Mouse (Mus musculus) spleen, postnatal 10 days (tissue): ENCODE measurements at regions not wholly inside any gene's neighbourhood (a gene's known extent, or its start where the extent isn't known, plus 50 kb on each side); places are given as distances from the start of the nearest gene placed in this dataset.

Source experiments
- DNase-seq, 2 experiments: peaks; one replicate each; pipeline ENCODE4 v3.0.0; 2021 to 2022; ENCODE audit warnings: low spot score in 2 of 2

DNA sequence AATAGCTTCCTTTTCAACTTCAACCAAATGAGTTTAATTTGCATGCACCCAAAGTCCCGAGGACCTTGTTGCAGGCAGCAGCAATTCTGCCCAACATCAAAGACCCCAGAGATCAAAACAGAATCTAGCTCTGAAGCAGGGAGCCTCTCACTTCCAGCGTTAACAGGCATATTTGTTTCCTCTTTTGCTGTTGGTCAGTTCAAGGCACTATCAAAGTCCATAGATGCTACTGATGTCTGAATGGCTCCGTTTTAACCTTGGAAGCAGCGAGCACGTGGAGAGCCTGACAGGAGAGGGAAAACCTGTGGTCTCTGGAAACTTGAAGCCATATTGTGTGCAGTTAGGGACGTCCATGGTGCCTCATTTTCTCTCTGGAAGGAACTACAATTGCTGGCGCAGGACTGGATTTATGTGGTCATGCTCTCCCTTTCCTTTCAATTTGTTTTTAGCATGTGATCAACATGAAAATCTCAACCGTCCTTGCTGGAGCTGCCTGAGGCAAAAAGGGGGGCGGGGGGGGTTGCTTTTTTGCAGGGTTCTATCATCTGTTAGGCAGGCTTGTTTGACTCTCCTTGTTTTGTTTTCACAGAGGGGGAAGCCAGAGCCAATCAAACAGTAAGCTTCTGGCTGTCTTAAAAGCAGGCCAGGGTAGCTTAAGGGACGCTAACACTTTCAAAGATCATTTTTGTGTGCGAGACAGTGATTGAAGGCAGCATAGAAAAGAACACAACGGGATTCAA is 338.4 kb downstream of the Btg1 start:
- DNase-seq, result no peak

DNA sequence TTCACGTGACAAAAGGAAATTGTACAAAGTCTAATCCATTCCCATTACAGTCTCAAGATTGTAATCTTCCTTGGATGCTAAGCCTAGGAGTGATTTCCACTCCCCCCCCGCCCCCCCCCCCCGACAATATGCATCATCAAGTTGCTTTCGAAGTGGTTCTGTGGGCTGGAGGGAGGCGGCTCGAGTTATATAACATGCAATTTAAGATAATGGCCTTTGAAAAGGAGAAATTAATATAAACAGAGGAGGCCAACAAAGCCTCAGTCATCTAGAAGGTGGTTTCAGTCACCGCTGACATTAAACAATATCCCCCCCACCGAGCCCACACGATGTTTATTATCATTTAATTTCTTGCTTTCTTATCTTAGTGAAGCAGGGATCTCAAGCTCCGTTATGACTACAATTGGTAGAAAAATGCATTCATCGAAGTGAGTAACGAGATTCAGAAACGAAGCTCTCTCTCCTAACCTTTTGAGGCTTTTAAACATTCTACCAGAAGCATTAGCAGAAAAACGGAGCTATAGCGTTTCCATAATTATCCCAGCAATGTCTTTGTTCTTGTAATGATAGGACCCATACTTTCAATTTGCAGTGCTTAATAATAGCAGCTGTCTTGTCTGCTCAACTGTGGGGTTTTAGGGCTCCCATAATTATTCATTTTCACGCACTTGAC is 339.1 kb downstream of the Btg1 start:
- no peak for DNase-seq

DNA sequence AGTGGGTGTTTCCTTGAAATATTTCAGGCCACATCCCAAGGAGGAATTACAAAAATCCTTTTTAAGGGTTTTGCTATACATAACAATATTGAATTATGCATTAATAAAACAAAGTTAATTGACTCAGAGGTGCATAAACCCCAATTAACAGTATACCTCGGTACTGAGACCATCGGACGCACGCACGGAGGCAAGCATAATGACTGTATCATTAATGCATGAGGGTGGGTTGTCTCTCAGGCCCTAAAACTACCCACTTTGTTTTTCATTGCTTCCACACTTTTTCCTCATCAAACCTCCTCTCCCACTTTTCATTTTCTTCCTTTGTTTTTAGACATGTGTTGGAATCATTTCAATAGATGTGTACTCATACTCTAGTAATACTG is 339.6 kb downstream of the Btg1 start:
- no peak for DNase-seq

DNA sequence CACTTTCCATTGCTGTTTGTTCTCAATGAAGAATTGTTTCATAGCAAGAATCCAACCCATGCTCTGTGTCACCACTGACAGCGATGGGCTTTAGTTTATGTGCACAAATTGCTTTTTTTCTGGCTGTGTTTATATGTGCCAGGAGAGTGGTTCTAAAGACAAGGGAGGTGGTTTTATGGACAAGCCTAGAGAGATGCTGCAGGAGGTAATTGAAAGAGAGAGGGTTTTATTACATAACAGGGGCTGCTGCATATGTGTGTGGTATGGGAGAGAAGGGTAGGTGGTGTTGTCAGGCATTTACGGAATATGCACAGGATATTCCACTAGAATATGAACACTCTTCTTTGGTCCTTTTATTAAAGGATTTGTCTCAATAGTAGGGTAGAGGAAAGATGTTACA is 340.2 kb downstream of the Btg1 start:
- no peak for DNase-seq

DNA sequence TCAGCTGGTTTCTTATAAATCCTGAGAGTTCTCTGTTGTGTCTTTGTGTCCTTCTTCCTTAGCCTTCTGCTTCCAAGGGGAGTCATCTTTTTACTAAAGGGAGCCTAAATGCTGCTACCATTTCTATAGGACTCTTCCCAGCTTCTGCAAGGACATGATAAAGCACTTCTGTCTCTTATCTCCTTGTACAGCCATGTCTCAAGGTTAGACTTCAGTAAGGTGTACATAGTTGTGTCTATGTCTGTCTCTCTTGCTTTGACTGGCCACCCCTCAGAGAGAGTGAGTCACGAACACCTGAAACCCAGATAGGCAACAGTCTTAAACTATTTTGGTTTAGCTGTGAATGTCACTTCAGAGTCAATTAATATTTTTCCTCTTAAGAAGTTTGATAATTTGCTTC is 353.0 kb downstream of the Btg1 start:
- DNase-seq, result no peak

DNA sequence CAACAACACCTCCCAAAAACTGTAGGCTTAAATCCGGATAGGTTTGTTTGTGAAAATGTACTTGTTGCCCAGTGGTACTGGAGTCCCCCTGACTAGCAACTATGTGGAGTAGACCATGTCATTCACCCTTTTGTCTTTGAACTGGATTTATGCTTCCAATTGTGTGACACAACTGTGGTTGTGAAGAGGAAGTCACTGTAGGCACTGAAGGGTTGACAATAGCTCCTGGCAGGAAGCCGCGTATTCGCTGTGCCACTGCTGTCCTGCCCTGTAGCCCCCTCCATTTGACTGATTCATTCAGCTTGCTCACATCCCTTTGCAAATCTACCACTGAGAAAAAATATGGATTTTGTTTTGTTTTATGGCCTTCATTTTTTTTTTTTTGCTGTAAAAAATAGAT is 353.9 kb downstream of the Btg1 start:
- DNase-seq, result no peak

DNA sequence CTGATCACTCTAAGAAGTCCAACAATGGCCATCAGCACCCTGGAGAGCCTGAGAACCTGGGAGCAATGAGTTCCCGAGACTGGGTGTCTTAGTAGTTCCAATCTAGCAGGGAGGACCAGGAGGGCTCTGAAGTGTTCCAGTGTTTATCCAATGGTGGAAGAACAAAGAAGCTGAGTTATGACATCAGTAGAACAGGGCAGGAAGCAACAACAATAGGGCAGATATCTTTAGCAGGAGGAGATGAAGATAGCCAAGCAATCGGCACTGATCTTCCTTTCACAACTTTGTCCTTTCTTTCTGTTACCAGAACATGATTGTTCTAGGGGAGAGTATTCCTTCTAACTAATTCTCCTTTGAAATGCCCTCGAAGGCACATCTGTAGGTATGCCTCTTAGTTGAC is 355.0 kb downstream of the Btg1 start:
- DNase-seq, result no peak

DNA sequence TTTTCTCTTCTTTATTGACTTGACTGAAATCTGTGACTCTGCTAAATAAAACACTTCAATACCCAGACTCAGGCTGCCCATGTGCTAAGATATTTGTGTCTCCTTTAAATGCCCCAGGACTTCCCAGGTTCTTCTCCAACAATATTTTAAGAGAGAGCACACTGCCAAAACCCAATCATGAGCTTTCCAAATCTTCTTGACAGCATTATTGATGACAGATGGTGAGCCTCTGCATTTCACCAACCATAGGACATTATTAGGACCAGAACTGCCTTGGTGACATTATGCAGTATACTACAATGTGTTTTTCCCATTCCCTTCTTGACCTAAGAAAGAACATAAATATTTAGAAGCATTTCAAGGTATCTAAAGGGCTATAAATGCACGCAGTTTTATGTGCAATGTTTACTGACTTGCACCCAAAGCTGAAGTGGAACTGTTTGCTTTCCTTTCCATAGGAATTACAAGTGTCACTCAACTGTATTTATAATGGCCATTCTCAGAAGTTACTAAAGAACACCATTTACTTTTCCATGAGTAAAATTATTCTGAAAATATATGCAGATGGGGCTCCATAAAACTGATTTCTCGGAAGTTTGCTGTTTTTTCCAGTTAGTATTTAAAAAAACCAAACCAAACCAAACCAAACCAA is 357.6 kb downstream of the Btg1 start:
- no peak for DNase-seq

DNA sequence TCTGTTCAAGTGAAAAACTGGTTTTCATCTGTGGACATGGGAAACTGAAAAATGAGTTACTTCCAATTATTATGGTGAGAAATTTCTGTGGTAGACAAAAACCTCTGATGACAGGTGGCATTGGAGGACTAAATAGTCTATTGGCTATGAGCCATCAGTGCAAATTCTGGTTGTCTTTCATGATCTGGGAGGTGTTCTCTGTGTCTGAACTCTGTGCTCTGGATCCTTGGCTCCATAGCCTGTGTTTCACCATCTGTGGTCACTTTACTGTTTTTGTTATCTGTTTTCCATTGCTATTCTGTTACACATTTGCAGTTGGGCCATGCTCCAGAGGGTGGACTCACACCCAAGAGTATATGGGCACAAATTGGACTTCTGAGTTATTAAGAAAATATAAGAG is 359.9 kb downstream of the Btg1 start:
- DNase-seq, result no peak

DNA sequence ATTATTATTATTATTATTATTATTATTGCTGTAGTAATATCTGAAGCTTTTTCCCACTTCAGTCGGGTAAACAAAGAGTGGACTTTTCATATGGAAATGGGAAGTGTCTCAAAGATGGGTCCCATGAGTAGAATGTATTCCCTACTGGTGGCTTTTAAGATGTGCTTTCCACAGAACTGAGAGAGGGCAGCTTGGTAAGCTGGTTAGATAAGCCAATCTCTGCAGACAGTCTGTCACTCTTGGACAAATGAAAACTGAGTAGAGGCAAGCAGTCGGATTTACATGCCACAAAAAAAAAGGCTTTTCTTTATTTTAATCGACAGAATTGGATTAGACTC is 363.7 kb downstream of the Btg1 start:
- DNase-seq, result no peak

DNA sequence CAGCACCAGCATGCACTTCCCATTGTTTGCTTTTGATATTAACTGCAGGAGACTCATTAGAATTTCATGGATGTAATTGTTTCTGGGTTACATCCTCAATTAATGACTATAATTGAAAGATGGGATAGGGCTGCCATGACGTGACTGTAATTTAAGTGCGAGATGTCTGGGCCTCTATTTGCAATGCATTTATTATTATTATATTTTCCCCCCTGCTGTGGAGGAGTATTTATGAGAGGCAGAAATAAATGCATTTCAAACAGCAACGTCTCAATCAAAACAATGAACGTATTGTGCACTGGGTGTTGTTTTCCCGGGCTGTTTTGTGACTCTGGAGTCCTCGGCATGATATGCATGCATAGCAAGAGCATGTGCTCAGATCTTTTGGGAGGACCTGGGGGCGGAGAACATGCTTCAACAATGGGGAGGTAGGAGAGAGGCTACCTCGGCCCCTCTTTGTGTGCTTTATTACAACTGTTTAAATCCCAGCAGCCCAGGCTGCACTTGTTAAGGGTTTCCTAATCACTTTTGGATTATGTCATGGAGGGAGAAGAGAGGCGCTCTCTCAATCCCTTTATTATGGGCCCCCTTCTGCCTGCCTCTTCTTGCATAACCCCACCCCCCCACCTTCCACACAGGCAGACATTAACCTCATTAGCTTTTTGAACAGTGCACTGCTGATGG is 364.2 kb downstream of the Btg1 start:
- no peak for DNase-seq

DNA sequence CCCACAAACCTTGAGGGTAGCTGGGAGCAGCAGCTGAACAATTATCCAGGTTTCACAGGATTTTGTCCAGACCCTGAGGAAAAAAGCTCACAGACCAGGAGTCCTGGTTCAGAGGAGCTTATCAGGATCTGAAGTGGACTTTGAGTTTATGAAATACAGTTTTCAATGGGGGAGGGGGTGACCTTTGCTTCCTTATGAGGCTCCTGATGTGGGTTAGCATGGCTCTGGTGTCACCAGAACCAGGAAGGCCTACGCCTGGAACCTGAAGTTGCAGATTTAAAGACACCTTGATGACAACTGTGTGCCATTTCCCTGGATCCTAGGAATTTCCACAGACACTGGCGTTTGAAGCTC is 364.7 kb downstream of the Btg1 start:
- DNase-seq, result no peak

DNA sequence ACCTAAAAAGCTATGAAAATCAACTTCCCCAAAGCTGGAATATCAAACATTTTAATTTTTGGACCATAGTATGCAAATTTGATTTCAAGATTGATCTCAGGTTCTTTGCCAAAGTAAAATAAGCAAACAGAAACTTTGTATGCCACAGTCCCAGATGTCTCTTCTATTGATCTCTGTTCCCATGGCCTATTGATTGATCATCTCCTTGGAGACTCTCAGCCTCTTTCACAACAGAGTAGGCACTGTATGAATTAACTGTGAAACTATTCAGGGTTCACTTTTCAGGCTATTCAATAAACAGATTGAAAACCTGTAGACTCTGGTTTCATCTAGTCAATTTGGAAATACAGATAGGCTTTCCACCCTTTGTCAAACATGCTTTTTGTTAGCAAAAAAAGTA is 384.1 kb downstream of the Btg1 start:
- no peak for DNase-seq

DNA sequence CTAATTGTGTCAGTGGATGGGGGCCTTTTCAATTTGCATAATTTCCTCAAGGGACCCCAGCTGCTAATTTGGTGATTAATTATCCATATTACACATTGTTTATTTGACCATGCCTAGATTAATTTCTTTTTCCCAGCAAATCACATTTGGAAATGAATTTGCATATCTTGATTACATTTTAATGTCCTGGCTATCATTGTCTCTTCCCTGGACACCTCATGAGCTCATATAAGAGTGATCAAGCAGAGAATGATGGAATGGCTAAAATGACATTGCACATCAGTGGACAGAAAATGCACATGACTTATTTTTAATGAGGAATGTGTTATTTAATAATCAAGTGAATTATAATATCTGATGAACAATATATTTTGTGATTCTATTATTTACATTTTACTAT is 392.1 kb downstream of the Btg1 start:
- no peak for DNase-seq

DNA sequence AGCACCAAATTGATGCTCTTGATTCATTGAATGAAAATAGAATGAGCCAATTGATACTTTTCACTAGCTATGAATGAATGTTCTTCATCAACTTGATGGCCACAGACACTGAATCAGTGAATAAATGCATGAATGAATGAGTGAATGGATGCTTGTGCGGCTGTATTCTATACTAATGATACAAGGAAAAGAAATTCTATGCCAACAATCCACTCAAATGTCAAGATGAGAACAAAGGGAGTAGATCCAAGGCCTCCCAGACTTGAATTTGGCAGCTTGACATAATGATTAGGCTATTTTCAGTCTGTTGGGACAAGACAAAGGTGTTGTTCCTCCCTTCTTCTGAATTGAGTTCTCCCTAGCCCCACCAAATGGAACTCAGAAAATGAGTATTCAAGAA is 393.1 kb downstream of the Btg1 start:
- DNase-seq, result no peak

DNA sequence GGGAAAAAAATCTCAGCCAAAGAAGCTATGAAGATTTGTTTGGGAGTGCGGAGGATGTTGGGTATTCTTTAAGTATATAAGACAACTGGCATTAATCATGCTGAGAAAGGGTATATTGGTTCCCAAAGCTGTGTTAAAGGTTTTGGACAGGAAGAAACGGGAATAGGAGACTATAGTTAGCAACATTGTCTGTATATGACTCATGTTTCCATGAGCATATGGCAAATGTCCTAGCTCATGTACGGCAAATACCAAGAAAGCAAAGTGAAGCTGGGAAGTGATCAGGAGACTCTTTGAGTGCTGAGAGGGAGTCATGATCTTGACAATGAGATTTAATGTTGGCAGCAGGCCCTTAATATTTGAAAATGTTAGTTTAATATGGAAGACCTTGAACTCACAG is 401.8 kb downstream of the Btg1 start:
- DNase-seq, result no peak

DNA sequence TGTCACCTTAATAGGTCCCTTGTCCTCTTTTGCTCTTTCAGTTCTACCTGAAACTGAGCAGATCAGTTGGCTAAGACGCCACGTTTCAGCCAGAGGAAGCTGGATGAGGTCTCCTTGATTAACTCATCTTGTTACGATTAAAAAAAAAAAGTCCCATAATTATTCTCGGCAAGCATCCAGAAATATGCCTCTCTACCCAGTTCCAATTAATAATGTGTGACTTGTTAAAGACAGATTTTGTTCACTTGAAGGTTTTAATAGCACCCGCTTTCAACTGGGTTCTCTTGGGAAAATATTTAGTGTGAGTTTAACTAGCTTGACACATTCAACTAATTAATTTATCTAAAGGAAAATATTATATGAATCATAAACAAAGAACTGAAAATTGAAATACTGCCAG is 412.0 kb downstream of the Btg1 start:
- DNase-seq, result no peak

DNA sequence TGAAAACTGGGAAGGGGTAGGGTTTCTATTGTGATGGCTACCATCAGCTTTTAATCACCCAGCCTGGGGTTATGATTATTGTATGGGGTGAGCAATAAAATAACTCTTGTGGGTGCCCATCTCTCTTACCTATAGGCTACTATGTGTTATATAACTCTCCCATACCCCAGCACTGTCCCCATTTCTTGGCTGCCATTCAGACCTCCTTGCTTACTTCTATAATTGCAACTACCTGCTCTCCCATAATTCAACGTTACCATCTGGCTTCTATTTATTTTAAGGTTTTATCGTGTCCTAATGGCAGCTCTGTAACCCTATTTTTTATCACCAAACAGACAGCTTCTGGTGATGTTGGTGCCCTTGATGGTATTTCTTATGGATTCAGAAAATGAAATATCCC is 414.2 kb downstream of the Btg1 start:
- no peak for DNase-seq

DNA sequence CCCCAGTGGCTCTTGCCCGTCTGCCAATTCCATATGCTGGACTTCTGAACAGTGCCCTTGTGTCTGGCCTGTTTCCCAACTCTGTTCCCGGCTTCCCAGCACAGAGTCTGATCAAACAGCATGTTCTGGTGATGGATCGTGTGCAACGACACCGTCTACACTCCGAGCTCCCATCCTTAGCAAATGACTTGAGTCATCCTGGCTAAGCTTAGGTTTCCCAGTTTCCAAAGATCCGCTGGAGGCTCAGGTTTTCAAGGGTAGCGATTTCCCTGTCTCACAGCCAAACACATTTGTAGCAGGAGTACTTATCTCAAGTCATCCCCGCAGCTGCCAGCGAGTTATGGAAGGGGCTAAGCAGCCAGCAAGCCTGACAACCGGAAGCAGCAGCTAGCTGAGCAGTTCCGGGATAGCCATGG is 418.6 kb downstream of the Btg1 start:
- DNase-seq, result no peak

DNA sequence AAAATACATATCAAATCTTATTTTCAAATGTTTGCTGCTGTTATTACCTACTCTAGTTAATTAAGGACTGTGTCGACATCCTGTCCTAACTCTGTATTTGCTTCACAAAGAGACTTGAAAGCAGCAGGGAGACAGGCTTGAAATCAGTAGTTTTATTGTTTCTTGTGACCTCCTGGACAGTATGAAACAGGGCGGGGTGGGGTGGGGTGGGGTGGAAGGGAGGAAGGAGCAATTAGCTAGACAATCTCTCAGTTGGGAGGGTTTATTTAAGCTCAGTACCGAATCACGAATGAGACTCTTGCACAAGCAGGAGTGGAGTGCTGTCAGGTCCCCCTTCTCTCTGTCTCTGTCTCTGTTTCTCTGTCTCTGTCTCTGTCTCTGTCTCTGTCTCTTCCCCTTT is 421.2 kb downstream of the Btg1 start:
- DNase-seq, result no peak

DNA sequence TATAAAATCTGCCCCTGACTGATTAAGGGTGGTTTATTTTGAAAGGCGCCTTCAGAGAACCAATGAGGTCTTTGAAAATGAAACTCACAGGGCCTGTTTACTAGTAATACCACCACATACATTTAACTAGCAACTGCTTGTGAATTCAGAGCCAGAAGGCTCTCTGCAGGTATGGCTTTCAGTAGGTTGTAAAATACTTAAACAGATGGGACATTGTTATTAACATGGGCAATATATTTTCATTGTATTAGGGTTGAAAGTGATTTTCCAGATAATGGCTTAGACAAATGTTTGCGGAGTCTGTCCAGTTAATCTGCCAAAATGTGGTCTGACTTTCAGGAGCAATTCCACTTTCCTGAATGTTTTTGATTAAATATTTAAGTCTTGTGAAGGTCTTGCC is 430.8 kb downstream of the Btg1 start:
- no peak for DNase-seq

DNA sequence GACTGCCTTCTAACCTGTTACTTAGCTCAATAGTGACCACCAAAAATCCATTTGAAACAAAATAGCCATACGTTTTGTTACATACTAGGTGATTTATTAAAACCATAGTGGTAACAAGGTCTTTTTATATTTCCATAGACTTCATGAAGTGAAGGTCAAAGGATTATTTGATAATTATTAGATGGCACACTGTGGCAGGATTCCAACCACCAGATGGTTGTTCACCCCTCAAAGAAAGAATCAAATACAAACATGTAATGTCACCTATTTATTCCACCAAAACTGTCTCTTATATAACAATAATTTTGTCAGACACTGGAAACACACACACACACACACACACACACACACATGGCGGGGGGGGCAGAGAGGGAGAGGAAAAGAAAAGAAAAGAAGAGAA is 431.2 kb downstream of the Btg1 start:
- no peak for DNase-seq

DNA sequence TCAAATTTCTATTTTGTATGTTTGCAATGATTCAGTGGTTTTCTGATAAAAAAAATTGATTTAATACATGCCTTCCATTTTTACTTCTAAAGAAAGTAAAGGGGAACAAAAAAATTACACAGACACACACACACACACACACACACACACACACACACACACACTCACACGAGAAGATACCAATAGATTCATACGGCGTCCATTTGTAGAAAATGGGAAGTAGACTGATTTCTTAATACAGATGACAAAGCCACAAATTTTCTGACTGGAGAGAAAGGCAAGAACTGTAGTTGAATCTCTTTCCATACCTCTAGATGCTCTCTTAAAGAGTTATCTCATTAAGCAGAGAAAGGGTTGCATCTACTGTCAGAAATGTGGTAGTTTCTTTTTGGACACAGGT is 424.9 kb upstream of the Dcn start:
- no peak for DNase-seq
